Mouse (Mus musculus) neural tube, embryonic 12.5 days (tissue): ENCODE measurements at regions not wholly inside any gene's neighbourhood (a gene's known extent, or its start where the extent isn't known, plus 50 kb on each side); places are given as distances from the start of the nearest gene placed in this dataset.

ENCODE experiments used
- ATAC-seq: fragments of 200-750 bp; cut with Nextera tagmentation; 2 replicates; pipeline ENCODE4 v1.8.0; 2017; ENCODE audit warnings: low read depth, mild to moderate bottlenecking, moderate TSS enrichment, moderate library complexity; ENCODE audit not compliant: low FRiP score
- H3K27ac ChIP-seq: fragments of 300-500 bp; sonication (generic); 2 replicates; pipeline ENCODE4 v1.5.1; 2016
- H3K27me3 ChIP-seq: fragments of 300-500 bp; sonication (generic); replicated peaks from 2 replicates; pipeline ENCODE4 v1.6.1; 2016; ENCODE audit warnings: mild to moderate bottlenecking
- H3K36me3 ChIP-seq: fragments of 300-500 bp; sonication (generic); 2 replicates; pipeline ENCODE4 v1.6.1; 2016; ENCODE audit warnings: mild to moderate bottlenecking
- H3K4me1 ChIP-seq: fragments of 300-500 bp; sonication (generic); 2 replicates; pipeline ENCODE4 v1.6.1; 2016
- H3K4me2 ChIP-seq: fragments of 300-500 bp; sonication (generic); replicated peaks from 2 replicates; pipeline ENCODE4 v1.6.1; 2016; ENCODE audit warnings: mild to moderate bottlenecking
- H3K4me3 ChIP-seq: fragments of 300-500 bp; sonication (generic); 2 replicates; pipeline ENCODE4 v1.5.1; 2016
- H3K9ac ChIP-seq: fragments of 300-500 bp; sonication (generic); 2 replicates; pipeline ENCODE4 v1.6.1; 2016; ENCODE audit warnings: mild to moderate bottlenecking
- H3K9me3 ChIP-seq: fragments of 300-500 bp; sonication (generic); 2 replicates; pipeline ENCODE4 v1.6.1; 2016; ENCODE audit warnings: mild to moderate bottlenecking
- WGBS: fragments of 180-500 bp; shearing (Covaris S2); methylation state at CpG from one replicate; pipeline ENCODE4 v1.1.7; 2016; 5-methylcytosine and 5-hydroxymethylcytosine counted together

DNA sequence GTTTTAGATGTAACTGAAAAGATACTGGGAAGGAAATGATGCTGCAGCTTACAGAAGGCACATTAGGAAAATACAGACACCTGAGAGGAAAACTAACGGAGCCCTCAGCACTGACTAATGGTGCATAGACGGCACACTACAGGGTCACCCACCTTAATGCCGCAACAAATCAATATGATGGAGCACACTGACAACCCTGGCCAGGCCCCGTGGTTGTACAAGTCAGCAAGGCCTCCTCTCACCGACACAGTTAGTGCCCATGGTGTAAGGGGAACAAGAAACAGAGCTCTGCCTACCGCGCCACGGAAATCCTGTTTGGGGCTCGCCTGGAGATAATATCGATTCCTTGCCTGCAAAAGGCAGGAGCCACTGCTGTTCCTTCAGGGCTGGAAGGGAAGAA lies 273.9 kb downstream of the Prim2 start:
- H3K4me2 ChIP-seq: no peak overlapping the region
- H3K4me3 ChIP-seq: no peak overlapping the region
- WGBS: 83% methylated on average over 10 of the region's 10 CpGs
- H3K4me1 ChIP-seq: no peaks in the 10 kb centered on the region
- no peak overlapping the region for H3K9ac ChIP-seq
- H3K36me3 ChIP-seq: no peaks in the 10 kb centered on the region
- no peaks in the 10 kb centered on the region for H3K9me3 ChIP-seq
- H3K27me3 ChIP-seq: no peaks in the 10 kb centered on the region
- ATAC-seq: peak; percentile 72
- no peak overlapping the region for H3K27ac ChIP-seq

GRCm38 (mm10) chr1:33394989-33395594 lies 274.5 kb downstream of the Prim2 start:
- Histone ChIP-seq H3K4me3 (no peak overlapping the region), H3K9me3 (no peaks in the 10 kb centered on the region), H3K4me1 (no peaks in the 10 kb centered on the region), H3K4me2 (no peak overlapping the region), H3K27me3 (no peaks in the 10 kb centered on the region), H3K36me3 (no peaks in the 10 kb centered on the region), H3K9ac (no peak overlapping the region), H3K27ac (no peak overlapping the region)
- 66% methylated on average over 5 of the region's 5 CpGs for WGBS
- 0 out of 2 replicates have a peak, but pooled peaks have one; percentile 50 for ATAC-seq

DNA sequence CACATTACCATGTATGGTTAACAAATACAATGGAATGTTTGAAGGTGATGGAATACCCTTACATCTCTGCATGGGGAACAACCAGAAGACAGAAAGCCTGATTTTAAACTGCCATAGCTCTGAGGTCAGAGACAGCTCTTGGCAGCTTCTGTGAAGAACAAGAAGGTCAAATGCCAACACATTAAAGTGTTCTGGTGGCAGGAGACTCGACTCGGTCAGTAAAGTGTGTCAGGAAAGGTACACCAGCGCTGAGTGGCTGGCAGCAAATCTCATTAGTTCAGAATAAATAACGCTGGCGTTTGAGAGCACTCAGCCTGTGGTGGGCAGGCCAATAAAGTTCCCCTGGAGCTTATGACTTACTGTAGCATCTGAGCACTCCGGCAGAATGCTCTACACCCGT lies 298.8 kb downstream of the Prim2 start:
- Histone ChIP-seq H3K9ac (no peak overlapping the region), H3K36me3 (no peaks in the 10 kb centered on the region), H3K9me3 (no peaks in the 10 kb centered on the region), H3K27me3 (no peaks in the 10 kb centered on the region), H3K4me1 (no peaks in the 10 kb centered on the region), H3K27ac (no peak overlapping the region), H3K4me3 (no peak overlapping the region), H3K4me2 (no peak overlapping the region)
- 82% methylated on average over 7 of the region's 7 CpGs for WGBS
- no peak for ATAC-seq

DNA sequence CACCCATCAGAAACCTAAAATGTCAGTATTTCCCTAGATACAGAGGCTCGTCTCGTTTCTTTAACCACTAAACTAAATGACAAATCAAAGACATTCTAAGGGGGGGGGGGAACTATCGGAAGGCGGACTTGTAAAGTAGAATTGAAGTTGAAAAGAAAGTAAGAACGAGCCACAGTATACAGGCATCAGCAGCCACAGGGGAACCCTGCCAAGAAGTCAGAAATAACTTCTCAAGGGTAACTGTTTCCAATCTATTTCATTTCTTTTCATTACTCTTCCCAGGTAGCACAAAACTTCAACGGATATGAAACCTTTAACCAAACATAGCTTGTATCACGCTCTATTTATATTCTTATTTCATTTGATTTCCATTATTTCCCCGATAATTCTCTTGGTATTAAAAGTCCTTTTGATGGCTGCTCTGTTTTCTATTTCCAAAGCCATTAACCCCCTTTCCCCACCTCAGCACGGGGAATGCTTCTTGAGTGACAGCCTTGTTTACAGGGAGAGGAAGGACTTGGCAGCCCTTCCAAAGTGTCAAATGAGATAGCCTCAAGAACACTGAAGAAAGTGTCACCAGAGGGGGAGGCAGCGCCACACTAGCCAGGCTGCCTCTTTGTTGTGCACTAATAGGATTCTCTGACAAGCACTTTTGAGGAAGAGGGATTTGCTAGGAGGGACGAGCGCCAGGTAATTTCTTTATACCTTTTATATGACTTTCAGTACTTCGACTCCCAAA lies 306.7 kb downstream of the Prim2 start:
- Histone ChIP-seq H3K9ac (no peak overlapping the region), H3K9me3 (no peaks in the 10 kb centered on the region), H3K36me3 (no peaks in the 10 kb centered on the region), H3K27ac (no peak overlapping the region), H3K27me3 (no peaks in the 10 kb centered on the region), H3K4me1 (no peaks in the 10 kb centered on the region), H3K4me3 (no peak overlapping the region), H3K4me2 (no peak overlapping the region)
- ATAC-seq: no peak
- WGBS: 69% methylated on average over 13 of the region's 13 CpGs

DNA sequence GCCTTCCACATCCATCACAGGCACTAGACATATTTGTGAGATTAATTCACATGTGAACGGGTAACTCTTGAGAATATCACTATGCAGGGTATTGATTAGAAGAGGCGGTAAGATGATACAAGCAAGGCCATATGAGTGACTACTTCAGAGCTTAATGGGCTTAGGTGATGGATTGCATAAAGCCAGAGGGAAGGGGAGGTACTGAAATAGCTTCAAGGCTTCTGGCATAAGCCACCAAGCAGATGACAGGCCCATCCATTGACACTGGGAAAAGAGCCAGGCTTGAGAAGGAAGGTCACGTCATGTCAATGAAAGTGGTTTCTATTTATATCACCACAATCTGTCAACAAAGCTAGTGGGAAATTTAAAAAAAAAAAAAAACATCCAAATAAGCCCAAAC lies 335.5 kb downstream of the Prim2 start:
- Histone ChIP-seq H3K27me3 (no peaks in the 10 kb centered on the region), H3K9ac (no peak overlapping the region), H3K4me2 (no peak overlapping the region), H3K4me1 (no peaks in the 10 kb centered on the region), H3K9me3 (no peaks in the 10 kb centered on the region), H3K36me3 (no peaks in the 10 kb centered on the region), H3K27ac (no peak overlapping the region), H3K4me3 (no peak overlapping the region)
- 86% methylated on average over 3 of the region's 3 CpGs for WGBS
- 0 out of 2 replicates have a peak, but pooled peaks have one; percentile 48 for ATAC-seq
